Mouse (Mus musculus): ENCODE measurements around the gene Slc9c1.
"Not testable (repeated sequence)": the region's sequence is repeated elsewhere in the genome, so short reads cannot be mapped to it uniquely, and the experiment has no call there.

Gene Slc9c1

GRCm38 (mm10) chr16:45535009-45535408 lies at the start of gene Slc9c1:
Gene Slc9c1, plus strand, starts transcription at chr16:45535309.
- DNase-seq, result no peak

- DNase-seq, result no peak
Measured at GRCm38 (mm10) chr16:45492927-45493326, 42.2 kb upstream of the Slc9c1 start, which contains the start of gene Gm609. Gene Gm609, minus strand, starts transcription at chr16:45492969.

- no peak for DNase-seq
Measured at GRCm38 (mm10) chr16:45495326-45495725, 39.8 kb upstream of the Slc9c1 start.

GRCm38 (mm10) chr16:45525551-45525950 lies 9.6 kb upstream of the Slc9c1 start:
- DNase-seq, result no peak

- no peak for DNase-seq
Measured at GRCm38 (mm10) chr16:45531950-45532349, 3.2 kb upstream of the Slc9c1 start, which contains the start of gene Gm17783. Gene Gm17783, minus strand, starts transcription at chr16:45532050.

- DNase-seq, result not testable (repeated sequence)
Measured at GRCm38 (mm10) chr16:45538342-45538741, 3.2 kb downstream of the Slc9c1 start.

GRCm38 (mm10) chr16:45542108-45542507 lies 7.0 kb downstream of the Slc9c1 start:
- DNase-seq, result no peak

- no peak for DNase-seq
Measured at GRCm38 (mm10) chr16:45544341-45544740, 9.2 kb downstream of the Slc9c1 start.

- no peak for DNase-seq
Measured at GRCm38 (mm10) chr16:45547982-45548381, 12.9 kb downstream of the Slc9c1 start.

GRCm38 (mm10) chr16:45551579-45551978 lies 16.5 kb downstream of the Slc9c1 start:
- no peak for DNase-seq

GRCm38 (mm10) chr16:45561747-45562146 lies 26.6 kb downstream of the Slc9c1 start:
- DNase-seq, result no peak

GRCm38 (mm10) chr16:45572307-45572706 lies 37.2 kb downstream of the Slc9c1 start:
- DNase-seq, result no peak

GRCm38 (mm10) chr16:45579883-45580282 lies 44.8 kb downstream of the Slc9c1 start:
- DNase-seq, result no peak

- no peak for DNase-seq
Measured at GRCm38 (mm10) chr16:45582512-45582911, 47.4 kb downstream of the Slc9c1 start.

- no peak for DNase-seq
Measured at GRCm38 (mm10) chr16:45593656-45594055, 58.5 kb downstream of the Slc9c1 start.

- no peak for DNase-seq
Measured at GRCm38 (mm10) chr16:45595494-45595893, 60.4 kb downstream of the Slc9c1 start.

- DNase-seq, result no peak
Measured at GRCm38 (mm10) chr16:45608481-45608954, 73.4 kb downstream of the Slc9c1 start.

GRCm38 (mm10) chr16:45609300-45609699 lies 74.2 kb downstream of the Slc9c1 start:
- no peak for DNase-seq

GRCm38 (mm10) chr16:45610267-45610666 lies 75.2 kb downstream of the Slc9c1 start, which contains the start of gene Gcsam:
Gene Gcsam, plus strand, starts transcription at chr16:45610380.
- DNase-seq, result no peak

- DNase-seq, result no peak
Measured at GRCm38 (mm10) chr16:45613247-45613646, 78.1 kb downstream of the Slc9c1 start.

GRCm38 (mm10) chr16:45615944-45616343 lies 80.8 kb downstream of the Slc9c1 start:
- DNase-seq, result no peak

GRCm38 (mm10) chr16:45619751-45620375 lies 84.8 kb downstream of the Slc9c1 start:
- no peak for DNase-seq

GRCm38 (mm10) chr16:45623230-45623629 lies 88.1 kb downstream of the Slc9c1 start:
- no peak for DNase-seq

- no peak for DNase-seq
Measured at GRCm38 (mm10) chr16:45624791-45625190, 89.7 kb downstream of the Slc9c1 start.

- DNase-seq, result no peak
Measured at GRCm38 (mm10) chr16:45625342-45625741, 90.2 kb downstream of the Slc9c1 start.
